Mouse (Mus musculus): ENCODE measurements around the gene Pcp4l1.
A peak's percentile ranks its signal among the peaks of the same experiment; 100 is the strongest.

The Pcp4l1 gene

DNA sequence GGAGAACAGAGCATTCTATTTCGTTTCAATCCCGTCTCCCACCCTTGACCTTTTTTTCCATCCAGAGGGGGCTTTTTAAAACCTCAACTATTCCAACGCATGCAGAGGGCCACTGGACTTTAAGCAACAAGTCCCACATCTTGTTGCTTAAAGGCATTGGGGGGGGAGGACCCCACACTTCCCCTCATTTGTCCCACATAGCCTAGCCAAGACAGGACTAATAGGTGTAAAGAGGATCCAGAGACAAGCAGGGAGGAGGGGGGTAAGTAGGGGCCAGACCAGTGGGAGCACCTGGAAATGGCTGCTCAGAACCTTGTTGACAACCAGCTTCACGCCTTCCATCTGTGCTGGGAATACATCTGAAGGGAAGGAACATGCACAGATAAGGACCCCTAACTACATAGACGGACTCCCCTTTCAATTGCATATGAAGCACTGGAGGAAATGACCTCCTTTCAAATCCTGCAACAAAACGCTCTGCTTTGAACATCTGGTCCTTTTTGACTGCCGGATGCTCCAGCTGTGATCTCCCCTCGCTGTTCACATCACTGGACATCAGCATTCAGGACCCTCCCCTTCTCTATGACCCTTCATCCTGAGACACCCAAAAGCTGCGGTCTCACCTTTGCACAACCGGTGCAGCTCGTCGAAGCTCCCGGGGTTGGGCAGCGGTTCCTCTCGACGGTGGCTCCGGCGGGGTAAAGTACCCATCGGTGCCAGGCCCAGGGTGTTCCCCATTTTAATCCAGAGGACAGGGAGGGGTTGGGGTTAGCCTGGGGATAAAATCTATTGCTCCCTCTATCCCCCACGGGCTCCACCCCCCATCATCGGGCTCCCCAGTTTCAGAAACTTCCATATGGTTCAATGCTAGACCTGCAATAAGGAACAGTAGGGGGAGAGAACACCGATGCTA is 25.5 kb upstream of the Pcp4l1 start:
- DNase-seq (ENCODE audit: low spot score): peak; percentile 37

DNA sequence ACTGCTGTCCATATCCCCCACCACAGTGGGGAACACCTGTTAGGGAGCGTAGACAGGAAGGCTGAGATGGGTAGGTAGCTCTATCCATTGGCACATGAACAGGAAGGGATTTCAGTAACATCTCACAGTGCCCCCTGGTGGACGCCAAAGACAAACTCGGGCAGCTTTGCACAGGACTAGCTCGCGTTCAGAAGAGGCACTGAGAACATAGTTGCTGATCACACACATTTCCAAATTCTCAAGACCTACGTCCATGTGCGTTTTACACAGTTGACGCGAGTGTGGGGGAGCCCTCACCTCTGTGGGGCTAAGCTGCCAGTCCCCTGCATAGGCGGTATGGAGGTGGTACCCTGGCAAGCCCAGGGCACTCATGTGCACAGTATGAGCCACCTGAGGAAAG is 24.8 kb upstream of the Pcp4l1 start:
- peak; percentile 91 for DNase-seq (ENCODE audit: low spot score)

DNA sequence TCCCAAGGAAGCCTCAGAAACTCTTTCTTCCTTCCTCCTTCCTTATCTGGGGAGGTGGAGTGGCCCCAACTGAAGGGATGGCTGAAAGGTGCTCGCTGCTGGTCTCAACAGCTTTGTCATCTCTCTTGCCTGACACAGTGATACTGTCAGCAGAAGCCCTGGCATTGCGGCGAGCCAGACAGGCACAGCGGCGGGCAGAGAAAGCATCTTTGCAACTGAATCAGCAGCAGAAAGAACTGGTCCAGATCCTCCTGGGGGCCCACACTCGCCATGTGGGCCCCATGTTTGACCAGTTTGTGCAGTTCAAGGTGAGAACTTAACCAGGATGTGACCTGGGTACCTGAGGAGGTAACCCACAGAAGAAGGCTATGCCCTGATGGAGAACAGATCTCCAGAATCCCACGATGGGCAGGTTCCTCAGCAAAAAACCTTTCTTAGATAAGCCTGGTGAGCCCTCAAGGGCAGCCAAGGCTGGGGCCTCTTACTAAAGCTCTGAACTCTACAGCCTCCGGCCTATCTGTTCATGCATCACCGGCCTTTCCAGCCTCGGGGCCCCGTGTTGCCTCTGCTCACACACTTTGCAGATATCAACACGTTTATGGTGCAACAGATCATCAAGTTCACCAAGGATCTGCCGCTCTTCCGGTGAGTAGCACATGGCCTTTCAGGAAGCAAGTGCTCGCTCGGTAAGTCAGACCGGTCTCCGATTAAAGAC is 20.3 kb upstream of the Pcp4l1 start:
- no peak for DNase-seq (ENCODE audit: low spot score)

DNA sequence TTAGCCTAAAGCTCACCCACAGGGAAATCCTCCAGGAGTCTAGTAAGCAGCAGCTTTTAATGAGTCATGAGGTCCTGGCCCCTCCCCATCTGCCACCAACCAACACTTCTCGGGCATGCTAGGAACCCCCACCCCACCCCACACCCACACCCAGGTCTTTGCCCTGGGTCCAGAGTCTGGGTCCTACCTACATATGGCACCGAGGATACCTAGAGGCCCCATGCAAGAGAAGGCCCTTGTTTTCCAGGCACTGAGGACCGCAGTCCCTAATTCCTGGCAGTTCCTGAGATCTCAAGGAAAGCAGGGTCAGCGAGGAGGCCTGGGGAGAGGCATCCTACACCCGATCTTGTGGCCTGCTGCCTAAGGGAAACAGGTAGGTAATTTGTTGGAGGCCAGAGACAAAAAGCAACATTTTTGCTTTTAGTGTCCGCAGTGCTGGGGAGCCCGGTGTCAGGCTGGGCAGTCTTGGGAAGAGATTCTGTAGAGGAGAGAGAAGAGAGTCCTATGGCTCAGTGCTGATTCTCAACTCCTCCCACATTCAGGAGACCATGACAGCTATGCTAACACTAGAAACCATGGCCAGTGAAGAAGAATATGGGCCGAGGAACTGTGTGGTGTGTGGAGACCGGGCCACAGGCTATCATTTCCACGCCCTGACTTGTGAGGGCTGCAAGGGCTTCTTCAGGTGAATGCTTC is 17.9 kb upstream of the Pcp4l1 start, which contains the start of gene Nr1i3:
TSS of gene Nr1i3 (plus strand) at position 170 of the 696 bp plus-strand sequence.
- DNase-seq (ENCODE audit: low spot score): no peak

DNA sequence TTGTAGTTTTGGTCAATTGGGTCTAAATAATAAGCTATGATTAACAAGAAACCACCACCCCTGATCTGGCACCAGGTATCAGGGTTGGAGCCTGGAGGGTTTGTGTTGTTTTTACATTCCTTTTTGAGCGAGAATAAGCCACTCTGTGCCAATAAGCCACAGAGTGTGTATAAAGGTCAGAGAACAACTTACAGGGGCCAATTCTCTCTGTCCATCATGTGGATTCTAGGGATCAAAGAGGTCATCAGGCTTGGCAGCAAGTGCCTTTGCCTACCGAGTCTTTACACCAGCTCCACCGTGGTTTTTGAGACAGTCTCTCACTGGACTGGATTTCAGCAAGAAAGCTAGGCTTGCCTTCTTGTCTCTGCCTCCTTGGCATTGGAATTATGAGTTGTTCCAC is 16.8 kb upstream of the Pcp4l1 start:
- no peak for DNase-seq (ENCODE audit: low spot score)

- no peak for DNase-seq (ENCODE audit: low spot score)
Measured at GRCm38 (mm10) chr1:171209409-171209808, 13.3 kb upstream of the Pcp4l1 start.

GRCm38 (mm10) chr1:171205704-171206493 is 9.8 kb upstream of the Pcp4l1 start:
- no peak for DNase-seq (ENCODE audit: low spot score)

- no peak for DNase-seq (ENCODE audit: low spot score)
Measured at GRCm38 (mm10) chr1:171204249-171204644, 8.2 kb upstream of the Pcp4l1 start.

DNA sequence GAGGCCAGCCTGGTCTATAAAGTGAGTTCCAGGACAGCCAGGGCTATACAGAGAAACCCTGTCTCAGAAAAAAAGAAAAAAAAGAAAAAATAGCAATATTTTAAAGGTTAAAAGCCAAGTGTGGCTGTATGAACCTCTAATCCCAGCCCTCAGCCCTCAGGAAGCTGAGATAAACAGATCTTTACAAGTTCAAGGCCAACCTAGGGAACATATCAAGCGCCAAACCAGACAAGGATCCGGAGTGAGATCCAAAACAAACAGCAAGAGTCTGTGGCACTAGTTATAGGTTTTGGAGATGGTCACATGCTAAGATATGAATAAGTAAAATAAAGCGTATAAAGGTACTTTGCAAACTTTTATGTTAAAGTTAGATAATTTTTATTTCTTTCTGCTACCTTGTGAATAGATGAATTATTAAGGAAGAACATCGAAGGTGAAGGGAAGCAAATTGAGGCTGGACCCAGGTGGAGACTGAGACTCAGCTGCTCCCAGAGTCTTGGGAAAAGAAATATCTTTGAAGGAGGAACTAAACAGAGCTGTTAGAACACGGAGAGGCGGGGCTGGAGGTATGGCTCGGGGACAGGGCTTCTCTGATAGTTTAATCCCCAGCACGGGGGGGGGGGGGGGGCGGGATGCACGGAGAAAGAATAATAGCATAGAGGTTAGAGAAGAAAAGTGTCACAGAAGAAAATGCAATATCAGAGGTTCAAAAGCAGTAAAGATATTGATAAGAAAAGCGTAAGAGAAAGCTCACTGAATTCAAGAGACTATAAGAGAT is 7.6 kb upstream of the Pcp4l1 start:
- no peak for DNase-seq (ENCODE audit: low spot score)

DNA sequence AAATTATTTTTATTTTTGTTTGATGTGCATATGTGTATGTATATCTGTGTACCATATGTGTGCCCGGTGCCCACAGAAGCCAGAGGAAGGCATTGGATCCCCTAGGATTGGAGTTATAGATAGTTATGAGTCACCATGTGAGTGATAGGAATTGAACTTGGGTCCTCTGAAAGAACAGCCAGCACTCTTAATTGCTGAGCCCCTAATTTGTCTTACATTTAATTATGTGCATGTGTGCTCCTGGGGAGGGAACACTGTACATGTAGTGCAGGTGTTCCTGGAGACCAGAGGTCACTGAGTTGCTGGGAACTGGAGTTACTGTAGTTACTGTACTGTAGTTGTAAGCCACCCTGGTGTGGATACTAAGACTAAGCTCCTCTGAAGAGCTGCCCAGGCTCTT is 4.7 kb upstream of the Pcp4l1 start:
- no peak for DNase-seq (ENCODE audit: low spot score)

DNA sequence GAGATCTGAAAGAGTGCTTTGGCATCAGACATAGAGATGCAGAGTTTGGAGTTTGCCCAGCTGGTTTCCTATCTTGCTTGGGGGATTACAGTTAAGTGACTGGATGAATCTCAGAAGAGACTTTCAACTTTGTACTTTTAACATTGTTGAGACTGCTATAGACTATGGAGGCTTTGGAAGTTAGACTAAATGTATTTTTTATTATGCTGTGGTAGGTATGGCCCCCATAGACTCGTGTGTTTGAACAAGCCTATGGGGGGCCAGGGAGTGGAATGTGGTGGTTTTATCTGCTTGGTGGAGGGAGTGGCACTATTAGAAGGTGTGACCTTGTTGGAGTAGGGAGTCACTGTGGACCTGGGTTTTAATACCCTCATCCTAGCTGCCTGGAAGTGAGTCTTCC is 3.5 kb upstream of the Pcp4l1 start:
- no peak for DNase-seq (ENCODE audit: low spot score)

GRCm38 (mm10) chr1:171195046-171195822 is 834 bp downstream of the Pcp4l1 start:
- DNase-seq (ENCODE audit: low spot score): peak; percentile 33

- peak; percentile 23 for DNase-seq (ENCODE audit: low spot score)
Measured at GRCm38 (mm10) chr1:171193911-171194830, 1.9 kb downstream of the Pcp4l1 start.

DNA sequence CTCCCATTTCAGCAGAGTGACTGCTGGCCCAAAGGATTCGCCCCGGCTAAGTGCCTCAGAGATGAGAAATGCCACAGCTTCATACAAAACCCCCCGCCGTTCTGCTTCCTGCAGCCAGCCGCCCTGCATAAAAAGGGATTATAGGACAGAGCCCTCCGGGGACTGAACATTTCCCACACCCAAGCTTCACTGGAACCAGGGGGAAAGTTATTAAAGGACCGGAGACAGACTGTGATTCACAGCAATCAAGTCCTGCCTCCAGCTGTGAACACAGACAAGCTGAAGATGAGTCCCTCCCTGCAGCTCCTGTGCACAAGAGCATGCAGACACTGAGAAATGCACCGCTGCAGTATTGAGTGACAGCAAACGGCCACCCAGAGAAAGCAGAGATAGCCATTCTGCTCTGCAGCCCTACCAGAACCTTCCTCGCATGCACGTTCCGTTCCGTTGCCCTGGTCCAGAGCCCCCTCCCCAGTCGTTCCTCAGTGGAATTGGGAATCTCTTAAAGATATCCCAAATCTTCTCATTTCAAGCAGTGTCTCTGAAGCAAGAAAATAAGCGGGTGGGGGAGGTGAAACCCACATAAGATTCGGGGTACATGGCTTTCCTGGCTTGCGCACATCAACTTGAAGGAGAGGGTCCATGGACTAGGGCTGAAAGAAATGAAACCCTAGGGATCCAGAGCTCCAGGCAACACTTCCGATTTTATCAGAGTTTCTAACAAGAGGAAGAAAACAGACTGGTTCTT is 2.8 kb downstream of the Pcp4l1 start:
- peak; percentile 55 for DNase-seq (ENCODE audit: low spot score)

DNA sequence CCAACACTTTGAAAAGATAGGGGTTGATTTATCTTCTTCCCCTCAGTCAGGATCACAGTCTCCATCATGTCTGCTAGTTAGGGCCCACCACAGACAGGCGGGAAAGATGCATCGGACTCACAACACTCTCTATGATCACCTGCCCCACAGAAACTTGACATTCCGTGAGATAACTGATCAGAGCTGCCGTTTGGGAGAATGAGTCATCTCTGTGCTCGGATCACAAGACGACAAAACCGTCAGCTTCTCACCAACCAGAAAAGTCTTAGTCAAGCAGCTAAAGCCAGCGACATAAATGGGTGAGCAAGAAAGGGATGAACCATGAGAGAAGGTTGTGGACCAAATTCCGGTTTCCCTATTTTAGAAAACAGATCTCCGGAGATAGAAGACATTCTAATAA is 3.8 kb downstream of the Pcp4l1 start:
- no peak for DNase-seq (ENCODE audit: low spot score)

DNA sequence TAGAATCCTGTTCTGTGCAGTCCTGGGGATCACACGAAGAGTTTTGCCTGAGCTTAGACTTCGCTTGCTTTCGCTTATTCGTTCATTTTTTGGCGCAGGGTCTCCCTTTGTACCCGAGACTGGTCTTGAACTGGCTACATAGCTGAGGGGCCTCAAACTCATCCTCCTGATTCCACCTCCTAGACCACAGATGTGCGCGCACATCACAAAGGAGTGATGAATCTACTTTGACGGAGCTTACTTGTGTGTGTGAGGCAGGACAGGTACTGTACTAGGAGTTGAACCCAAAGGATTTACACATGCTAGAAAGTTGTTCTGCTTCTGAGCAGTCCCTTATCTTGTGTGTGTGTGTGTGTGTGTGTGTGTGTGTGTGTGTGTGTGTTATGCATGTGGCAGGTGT is 5.2 kb downstream of the Pcp4l1 start:
- no peak for DNase-seq (ENCODE audit: low spot score)

- DNase-seq (ENCODE audit: low spot score): no peak
Measured at GRCm38 (mm10) chr1:171189476-171190114, 6.5 kb downstream of the Pcp4l1 start.

GRCm38 (mm10) chr1:171189046-171189445 is 7.0 kb downstream of the Pcp4l1 start:
- DNase-seq (ENCODE audit: low spot score): peak; percentile 39
